In the genomic region with DNA sequence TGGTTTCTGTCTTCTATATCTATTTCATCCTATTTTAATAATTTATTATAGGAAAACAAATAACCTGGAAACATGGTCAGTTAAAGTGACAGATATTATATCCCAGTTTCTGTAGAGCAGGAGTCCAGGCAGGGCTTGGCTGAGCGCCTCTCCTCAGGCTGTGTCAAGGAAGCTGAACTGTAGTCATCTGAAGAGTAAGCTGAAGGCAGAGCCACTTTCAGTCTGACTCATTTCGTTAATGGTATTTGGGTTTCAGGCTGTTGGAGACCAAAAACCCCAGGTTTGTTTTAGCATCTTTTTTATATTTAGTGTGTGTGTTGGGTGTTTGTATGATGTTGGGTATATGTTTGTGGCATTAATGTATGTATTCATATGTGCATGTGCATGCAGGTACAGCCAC, we compare ENCODE assay signal across 26 mouse cellular contexts.
DNase-seq lines count a peak whose midpoint lies in the region; ATAC-seq and TF ChIP-seq lines count a peak whose summit lies in the region.
"Had no signal": no experiment of that assay in that cellular context is flagged by ENCODE, and none has a peak within 500 bp of the region (broad histone marks: within the 10 kb centered on the region; RNA-seq: fewer than 3 reads in every experiment).

No protein-coding gene starts in this region.

- H3K4me2 ChIP-seq in lung, postnatal 0 days (replicated peaks; ENCODE audit: low read depth, low read length): no peak overlapping the region
- H3K4me2 ChIP-seq: embryonic facial prominence, embryonic 12.5 days; embryonic facial prominence, embryonic 15.5 days; heart, embryonic 11.5 days; hindbrain, embryonic 13.5 days had no signal

- no peaks in the 10 kb centered on the region for H3K36me3 ChIP-seq in hindbrain, embryonic 10.5 days
- H3K36me3 ChIP-seq in lung, postnatal 0 days (ENCODE audit: insufficient read depth, low read length): no peaks in the 10 kb centered on the region
- H3K36me3 ChIP-seq: embryonic facial prominence, embryonic 12.5 days; embryonic facial prominence, embryonic 15.5 days; hindbrain, embryonic 13.5 days had no signal

- no peak overlapping the region for H3K27ac ChIP-seq in hindbrain, embryonic 10.5 days
- H3K27ac ChIP-seq in lung, postnatal 0 days (ENCODE audit: low read length): no peak overlapping the region
- H3K27ac ChIP-seq: embryonic facial prominence, embryonic 12.5 days; embryonic facial prominence, embryonic 15.5 days; gastrocnemius, adult 2 months; hindbrain, embryonic 13.5 days had no signal

- no peak overlapping the region for H3K4me3 ChIP-seq in hindbrain, embryonic 10.5 days
- H3K4me3 ChIP-seq in lung, postnatal 0 days (ENCODE audit: low read depth, low read length): no peak overlapping the region
- H3K4me3 ChIP-seq: embryonic facial prominence, embryonic 12.5 days; embryonic facial prominence, embryonic 15.5 days; gastrocnemius, adult 2 months; hindbrain, embryonic 13.5 days had no signal

- DNase-seq in CD4-positive, CD25-positive, alpha-beta regulatory T cell, adult 2 months (ENCODE audit: low read depth, low spot score): peak; percentile 22
- peak; percentile 30 for DNase-seq in NIH3T3 (ENCODE audit: low read depth)
- DNase-seq in adipocyte (ENCODE audit: low spot score): peak; percentile 9
- no peak for DNase-seq in hindbrain, embryonic 10.5 days (ENCODE audit: low spot score)
- no peak for DNase-seq in testis, postnatal 14 days (ENCODE audit: low spot score)
- DNase-seq in lung, postnatal 0 days (ENCODE audit: low spot score): no peak
- DNase-seq: adrenal gland, adult 2 months; adrenal gland, postnatal 14 days; cerebellum, adult 11-12 months; cerebellum, adult 8-10 months; cerebellum, postnatal 10 days; cerebellum, postnatal 36 days; forebrain, postnatal 0 days; gastrocnemius, adult 2 months; gastrocnemius, postnatal 14 days; heart, adult 11 months; kidney, adult 2 months had no signal

- no peaks in the 10 kb centered on the region for H3K9me3 ChIP-seq in hindbrain, embryonic 10.5 days
- no peaks in the 10 kb centered on the region for H3K9me3 ChIP-seq in lung, postnatal 0 days (ENCODE audit: low read length)
- H3K9me3 ChIP-seq: embryonic facial prominence, embryonic 12.5 days; embryonic facial prominence, embryonic 15.5 days; hindbrain, embryonic 13.5 days had no signal

- peaks cover 6% of the 10 kb centered on the region; the same call in 1 of the 2 replicates for H3K4me1 ChIP-seq in hindbrain, embryonic 10.5 days (replicated peaks)
- no peaks in the 10 kb centered on the region for H3K4me1 ChIP-seq in lung, postnatal 0 days (ENCODE audit: insufficient read depth, low read depth, low read length)
- H3K4me1 ChIP-seq: embryonic facial prominence, embryonic 12.5 days had no signal

- no peak for TF ChIP-seq CTCF in lung, postnatal 0 days (IDR thresholded peaks at IDR 0.05)

- no peaks in the 10 kb centered on the region for H3K27me3 ChIP-seq in hindbrain, embryonic 10.5 days (ENCODE audit: insufficient read depth, poor library complexity, severe bottlenecking)
- no peaks in the 10 kb centered on the region for H3K27me3 ChIP-seq in lung, postnatal 0 days (replicated peaks; ENCODE audit: insufficient read depth, low read length)
- H3K27me3 ChIP-seq: embryonic facial prominence, embryonic 12.5 days; embryonic facial prominence, embryonic 15.5 days; hindbrain, embryonic 13.5 days had no signal

- 91% methylated on average over 2 of the region's 2 CpGs for WGBS in hindbrain, embryonic 10.5 days
- WGBS in lung, postnatal 0 days: 96% methylated on average over 2 of the region's 2 CpGs

- no peak overlapping the region for H3K9ac ChIP-seq in lung, postnatal 0 days (replicated peaks; ENCODE audit: low read depth)
- H3K9ac ChIP-seq: embryonic facial prominence, embryonic 12.5 days; embryonic facial prominence, embryonic 15.5 days; forebrain, postnatal 0 days; hindbrain, embryonic 13.5 days had no signal

- ATAC-seq in CD4-positive, CD25-positive, alpha-beta regulatory T cell, adult 4 months: no peak
- no peak for ATAC-seq in lung, postnatal 0 days
- ATAC-seq: forebrain, embryonic 14.5 days; forebrain, postnatal 0 days; hindbrain, embryonic 16.5 days; inflammation-experienced regulatory T-cells, adult 6 months; intestine, postnatal 0 days had no signal

- no peak for TF ChIP-seq EP300 in lung, postnatal 0 days (IDR thresholded peaks at IDR 0.05)

Comparison
In these comparisons a context has a peak if more than half of its experiments do, and no peak if none do; other contexts are left out.
1. DNase-seq: peak in CD4-positive, CD25-positive, alpha-beta regulatory T cell, adult 2 months (single experiment), NIH3T3 (single experiment) and adipocyte (single experiment); none in hindbrain, embryonic 10.5 days (single experiment), testis, postnatal 14 days (single experiment) and lung, postnatal 0 days (single experiment).